Mouse (Mus musculus): ENCODE data around the gene Pde4d. TPM values are rescaled to one million over a fixed set of nuclear protein-coding genes. Genes with fewer than 3 reads are reported as not detected.
A peak's percentile ranks its signal among the peaks of the same experiment; 100 is the strongest.

Gene Pde4d
- polyA plus RNA-seq, 1 experiment from 2014 or later: 20.5 TPM

DNA sequence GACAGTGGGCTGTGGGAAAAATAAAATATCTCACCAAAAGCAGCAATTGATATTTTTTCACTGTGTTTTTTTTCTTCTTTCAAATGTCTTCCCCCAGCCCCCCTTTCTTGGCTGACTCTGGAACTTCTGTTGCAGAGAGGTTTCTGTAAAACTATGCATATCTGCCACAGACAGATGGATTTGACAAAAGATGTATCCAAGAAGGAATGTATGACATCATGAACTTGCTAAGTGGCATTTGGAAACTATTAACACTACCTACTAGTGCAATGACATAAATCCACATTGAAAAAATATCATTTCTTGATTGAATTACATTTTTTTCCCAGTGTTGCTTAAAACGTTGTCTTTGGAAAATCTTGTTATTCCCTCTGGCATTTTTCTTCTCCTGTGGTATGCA is 51.6 kb downstream of the Pde4d start:
- no peaks in the 10 kb centered on the region for H3K36me3 ChIP-seq (ENCODE audit: control insufficient read depth, insufficient read depth)
- H3K9me3 ChIP-seq (ENCODE audit: control insufficient read depth, low read length): no peaks in the 10 kb centered on the region
- no peak overlapping the region for H3K4me2 ChIP-seq (ENCODE audit: low read length)
- H3K27ac ChIP-seq (ENCODE audit: low read length): no peak overlapping the region
- no peaks in the 10 kb centered on the region for H3K27me3 ChIP-seq (replicated peaks; ENCODE audit: control insufficient read depth, insufficient read depth, low read length)
- WGBS: 82% methylated on average over 1 of the region's 1 CpGs
- H3K4me3 ChIP-seq (replicated peaks; ENCODE audit: low read length): no peak overlapping the region
- 0 out of 2 replicates have a peak, but pooled peaks have one; percentile 43 for ATAC-seq
- H3K4me1 ChIP-seq (replicated peaks; ENCODE audit: control insufficient read depth, insufficient read depth, low read length): no peaks in the 10 kb centered on the region
- H3K9ac ChIP-seq (replicated peaks; ENCODE audit: low read depth, low read length): no peak overlapping the region

DNA sequence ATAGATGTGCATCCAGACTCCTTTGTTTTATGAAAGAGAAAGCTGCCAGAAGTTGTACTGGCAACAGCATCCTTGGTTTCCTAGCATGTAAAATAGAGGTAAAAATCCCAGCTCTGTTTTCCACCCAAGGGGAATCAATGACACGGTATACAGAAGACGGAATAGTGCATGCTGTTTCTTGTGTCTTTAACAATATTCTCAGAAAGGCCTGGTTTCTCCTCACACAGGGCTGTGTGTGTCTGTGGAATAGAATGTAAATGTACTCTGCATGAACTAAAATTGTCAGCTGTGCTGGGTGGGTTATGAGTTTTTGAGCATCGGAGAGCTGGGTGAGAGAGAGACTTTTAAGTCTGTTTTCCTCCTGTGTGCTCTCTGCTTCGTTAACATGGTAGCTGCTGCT is 74.8 kb downstream of the Pde4d start:
- Histone ChIP-seq H3K4me2 (ENCODE audit: low read length) (no peak overlapping the region), H3K27me3 (replicated peaks; ENCODE audit: control insufficient read depth, insufficient read depth, low read length) (no peaks in the 10 kb centered on the region), H3K9ac (replicated peaks; ENCODE audit: low read depth, low read length) (no peak overlapping the region), H3K36me3 (ENCODE audit: control insufficient read depth, insufficient read depth) (no peaks in the 10 kb centered on the region), H3K27ac (ENCODE audit: low read length) (no peak overlapping the region), H3K9me3 (ENCODE audit: control insufficient read depth, low read length) (no peaks in the 10 kb centered on the region), H3K4me1 (replicated peaks; ENCODE audit: control insufficient read depth, insufficient read depth, low read length) (peaks cover 12% of the 10 kb centered on the region), H3K4me3 (replicated peaks; ENCODE audit: low read length) (no peak overlapping the region)
- 74% methylated on average over 4 of the region's 4 CpGs for WGBS
- ATAC-seq: no peak

GRCm38 (mm10) chr13:108524969-108525368 is 75.2 kb downstream of the Pde4d start:
- H3K9me3 ChIP-seq (ENCODE audit: control insufficient read depth, low read length): no peaks in the 10 kb centered on the region
- peaks cover 12% of the 10 kb centered on the region for H3K4me1 ChIP-seq (replicated peaks; ENCODE audit: control insufficient read depth, insufficient read depth, low read length)

GRCm38 (mm10) chr13:108526258-108527007 is 76.7 kb downstream of the Pde4d start:
- ATAC-seq: peak; percentile 77
- H3K4me2 ChIP-seq (ENCODE audit: low read length): no peak overlapping the region
- no peaks in the 10 kb centered on the region for H3K27me3 ChIP-seq (replicated peaks; ENCODE audit: control insufficient read depth, insufficient read depth, low read length)
- 19% methylated on average over 13 of the region's 13 CpGs for WGBS
- no peak overlapping the region for H3K4me3 ChIP-seq (replicated peaks; ENCODE audit: low read length)
- H3K27ac ChIP-seq (ENCODE audit: low read length): no peak overlapping the region
- H3K4me1 ChIP-seq (replicated peaks; ENCODE audit: control insufficient read depth, insufficient read depth, low read length): peaks cover 12% of the 10 kb centered on the region
- H3K36me3 ChIP-seq (ENCODE audit: control insufficient read depth, insufficient read depth): no peaks in the 10 kb centered on the region
- no peaks in the 10 kb centered on the region for H3K9me3 ChIP-seq (ENCODE audit: control insufficient read depth, low read length)
- no peak overlapping the region for H3K9ac ChIP-seq (replicated peaks; ENCODE audit: low read depth, low read length)

More at GRCm38 (mm10) chr13:108524969-108525368, 75.2 kb downstream of the Pde4d start:
- Histone ChIP-seq H3K4me2 (ENCODE audit: low read length) (no peak overlapping the region), H3K27me3 (replicated peaks; ENCODE audit: control insufficient read depth, insufficient read depth, low read length) (no peaks in the 10 kb centered on the region), H3K36me3 (ENCODE audit: control insufficient read depth, insufficient read depth) (no peaks in the 10 kb centered on the region), H3K9ac (replicated peaks; ENCODE audit: low read depth, low read length) (no peak overlapping the region), H3K4me3 (replicated peaks; ENCODE audit: low read length) (no peak overlapping the region), H3K27ac (ENCODE audit: low read length) (no peak overlapping the region)
- WGBS: 75% methylated on average over 6 of the region's 6 CpGs
- no peak for ATAC-seq

DNA sequence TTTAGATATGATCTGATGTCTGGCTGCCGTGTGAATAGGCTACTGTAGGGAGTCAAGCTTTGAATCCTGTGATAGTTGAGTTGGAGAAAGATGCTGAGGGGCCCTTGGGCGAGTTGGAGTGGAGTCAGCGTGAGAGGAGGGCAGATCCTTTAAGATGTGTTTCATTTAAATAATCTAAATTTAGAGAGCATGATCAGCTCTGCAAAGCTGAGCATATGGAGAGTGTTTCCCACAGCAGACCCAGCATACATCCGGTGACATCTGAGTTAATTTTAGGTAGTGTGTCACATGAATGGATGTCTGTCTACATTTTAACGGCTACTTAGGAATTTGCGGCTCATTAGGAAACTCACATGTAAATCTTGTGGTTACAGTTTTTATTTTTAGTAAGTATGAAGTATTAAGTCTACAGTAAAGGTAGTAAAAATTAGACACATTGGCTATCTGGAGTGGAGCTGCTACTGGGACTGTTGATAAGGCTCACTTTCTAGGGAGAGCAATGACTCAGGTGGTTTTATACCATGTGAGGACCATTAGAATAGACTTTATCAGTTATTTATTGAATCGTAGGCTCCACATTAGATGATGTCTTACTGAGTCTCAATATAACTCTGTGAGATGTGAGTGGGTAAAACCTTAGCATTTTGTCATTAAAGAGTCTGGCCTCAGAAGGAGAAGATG is 77.5 kb downstream of the Pde4d start:
- Histone ChIP-seq H3K4me2 (ENCODE audit: low read length) (no peak overlapping the region), H3K4me1 (replicated peaks; ENCODE audit: control insufficient read depth, insufficient read depth, low read length) (peaks cover 12% of the 10 kb centered on the region), H3K27ac (ENCODE audit: low read length) (no peak overlapping the region), H3K4me3 (replicated peaks; ENCODE audit: low read length) (no peak overlapping the region), H3K9me3 (ENCODE audit: control insufficient read depth, low read length) (no peaks in the 10 kb centered on the region), H3K9ac (replicated peaks; ENCODE audit: low read depth, low read length) (no peak overlapping the region), H3K36me3 (ENCODE audit: control insufficient read depth, insufficient read depth) (no peaks in the 10 kb centered on the region), H3K27me3 (replicated peaks; ENCODE audit: control insufficient read depth, insufficient read depth, low read length) (no peaks in the 10 kb centered on the region)
- 79% methylated on average over 7 of the region's 7 CpGs for WGBS
- no peak for ATAC-seq

GRCm38 (mm10) chr13:108528343-108528742 is 78.6 kb downstream of the Pde4d start:
- Histone ChIP-seq H3K4me3 (replicated peaks; ENCODE audit: low read length) (no peak overlapping the region), H3K27ac (ENCODE audit: low read length) (no peak overlapping the region)
- 72% methylated on average over 1 of the region's 1 CpGs for WGBS

DNA sequence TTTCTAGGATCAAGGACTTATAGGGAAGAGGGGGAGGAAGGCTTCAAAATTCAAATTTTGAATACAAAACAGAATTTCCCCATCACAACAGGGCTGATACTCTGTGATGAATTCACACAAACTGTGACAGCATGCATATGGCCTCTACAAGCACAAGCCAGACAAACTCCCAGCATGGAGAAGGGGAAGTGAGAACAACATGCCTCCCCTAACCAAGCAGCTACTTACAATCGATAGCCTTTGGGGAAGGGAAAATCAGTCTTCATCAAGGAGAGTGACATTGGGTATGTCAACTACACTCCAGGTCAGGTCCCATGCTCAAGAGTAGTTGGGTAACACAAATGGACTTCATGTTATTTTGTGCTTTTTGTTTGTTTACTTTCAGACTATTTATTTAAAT is 83.1 kb downstream of the Pde4d start:
- no peak for ATAC-seq
- Histone ChIP-seq H3K4me3 (replicated peaks; ENCODE audit: low read length) (no peak overlapping the region), H3K27me3 (replicated peaks; ENCODE audit: control insufficient read depth, insufficient read depth, low read length) (no peaks in the 10 kb centered on the region), H3K27ac (ENCODE audit: low read length) (no peak overlapping the region), H3K4me2 (ENCODE audit: low read length) (no peak overlapping the region), H3K4me1 (replicated peaks; ENCODE audit: control insufficient read depth, insufficient read depth, low read length) (no peaks in the 10 kb centered on the region), H3K9me3 (ENCODE audit: control insufficient read depth, low read length) (no peaks in the 10 kb centered on the region), H3K36me3 (ENCODE audit: control insufficient read depth, insufficient read depth) (no peaks in the 10 kb centered on the region), H3K9ac (replicated peaks; ENCODE audit: low read depth, low read length) (no peak overlapping the region)
- WGBS: 86% methylated on average over 1 of the region's 1 CpGs

More at GRCm38 (mm10) chr13:108528343-108528742, 78.6 kb downstream of the Pde4d start:
- Histone ChIP-seq H3K4me1 (replicated peaks; ENCODE audit: control insufficient read depth, insufficient read depth, low read length) (peaks cover 12% of the 10 kb centered on the region), H3K4me2 (ENCODE audit: low read length) (no peak overlapping the region), H3K9me3 (ENCODE audit: control insufficient read depth, low read length) (no peaks in the 10 kb centered on the region), H3K36me3 (ENCODE audit: control insufficient read depth, insufficient read depth) (no peaks in the 10 kb centered on the region), H3K27me3 (replicated peaks; ENCODE audit: control insufficient read depth, insufficient read depth, low read length) (no peaks in the 10 kb centered on the region), H3K9ac (replicated peaks; ENCODE audit: low read depth, low read length) (no peak overlapping the region)
- no peak for ATAC-seq

DNA sequence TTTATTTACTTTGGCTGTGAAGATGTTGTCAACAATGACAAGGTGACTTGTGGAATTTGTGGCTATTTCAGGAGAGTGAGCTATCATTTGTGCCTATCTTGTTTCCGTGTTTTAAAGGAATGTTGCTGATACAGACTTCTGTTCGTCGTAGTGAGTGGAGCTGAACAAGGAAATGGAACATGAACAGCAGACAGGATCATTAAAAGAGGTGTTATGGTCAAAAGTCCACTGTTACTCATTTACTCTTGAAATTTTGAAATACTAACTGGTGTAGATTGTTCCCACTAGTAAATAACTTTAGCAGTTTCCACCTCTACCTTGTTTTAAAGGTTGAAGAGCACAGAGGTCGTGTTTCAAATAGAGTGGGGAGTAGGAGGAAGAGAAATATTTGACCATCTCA is 86.7 kb downstream of the Pde4d start:
- H3K9ac ChIP-seq (replicated peaks; ENCODE audit: low read depth, low read length): no peak overlapping the region
- no peaks in the 10 kb centered on the region for H3K36me3 ChIP-seq (ENCODE audit: control insufficient read depth, insufficient read depth)
- WGBS: 81% methylated on average over 4 of the region's 4 CpGs
- no peaks in the 10 kb centered on the region for H3K27me3 ChIP-seq (replicated peaks; ENCODE audit: control insufficient read depth, insufficient read depth, low read length)
- no peak overlapping the region for H3K4me3 ChIP-seq (replicated peaks; ENCODE audit: low read length)
- no peak overlapping the region for H3K27ac ChIP-seq (ENCODE audit: low read length)
- H3K9me3 ChIP-seq (ENCODE audit: control insufficient read depth, low read length): no peaks in the 10 kb centered on the region
- no peak for ATAC-seq
- no peaks in the 10 kb centered on the region for H3K4me1 ChIP-seq (replicated peaks; ENCODE audit: control insufficient read depth, insufficient read depth, low read length)
- H3K4me2 ChIP-seq (ENCODE audit: low read length): no peak overlapping the region

- Histone ChIP-seq H3K4me1 (replicated peaks; ENCODE audit: control insufficient read depth, insufficient read depth, low read length) (no peaks in the 10 kb centered on the region), H3K36me3 (ENCODE audit: control insufficient read depth, insufficient read depth) (no peaks in the 10 kb centered on the region), H3K9ac (replicated peaks; ENCODE audit: low read depth, low read length) (no peak overlapping the region), H3K27ac (ENCODE audit: low read length) (no peak overlapping the region), H3K9me3 (ENCODE audit: control insufficient read depth, low read length) (no peaks in the 10 kb centered on the region), H3K4me3 (replicated peaks; ENCODE audit: low read length) (no peak overlapping the region), H3K27me3 (replicated peaks; ENCODE audit: control insufficient read depth, insufficient read depth, low read length) (no peaks in the 10 kb centered on the region), H3K4me2 (ENCODE audit: low read length) (no peak overlapping the region)
- WGBS: 88% methylated on average over 6 of the region's 6 CpGs
- no peak for ATAC-seq
Measured at GRCm38 (mm10) chr13:108536951-108537350, 87.2 kb downstream of the Pde4d start.

Measured in forebrain, embryonic 16.5 days (tissue).